Mouse (Mus musculus) forebrain, embryonic 11.5 days (tissue): Measurements from ENCODE around the gene Usb1. TPM values are rescaled to one million over a fixed set of nuclear protein-coding genes. Genes with fewer than 3 reads are reported as not detected.

Experiments used
- ATAC-seq: fragments of 200-750 bp; cut with Nextera tagmentation; replicated peaks from 2 replicates; pipeline ENCODE4 v1.8.0; 2017; ENCODE audit warnings: moderate TSS enrichment; ENCODE audit not compliant: low FRiP score
- DNase-seq: peaks from one replicate; pipeline ENCODE4 v3.0.0-alpha.2; 2017; ENCODE audit warnings: low spot score
- H3K27ac ChIP-seq: fragments of 300-500 bp; sonication (generic); 2 replicates; pipeline ENCODE4 v1.5.1; 2014; ENCODE audit warnings: low read depth, low read length
- H3K27me3 ChIP-seq: fragments of 300-500 bp; sonication (generic); 2 replicates; pipeline ENCODE4 v1.6.1; 2014; ENCODE audit warnings: mild to moderate bottlenecking, low read length, mixed read lengths; ENCODE audit not compliant: control insufficient read depth, insufficient read depth
- H3K36me3 ChIP-seq: fragments of 300-500 bp; sonication (generic); 2 replicates; pipeline ENCODE4 v1.6.1; 2014; ENCODE audit warnings: mild to moderate bottlenecking, low read length, moderate library complexity, mixed read lengths; ENCODE audit not compliant: control insufficient read depth, insufficient read depth
- H3K4me1 ChIP-seq: fragments of 300-500 bp; sonication (generic); replicated peaks from 2 replicates; pipeline ENCODE4 v1.6.1; 2014; ENCODE audit warnings: low read length, mixed read lengths; ENCODE audit not compliant: control insufficient read depth, insufficient read depth
- H3K4me2 ChIP-seq: fragments of 300-500 bp; sonication (generic); 2 replicates; pipeline ENCODE4 v1.6.1; 2014; ENCODE audit warnings: low read depth, mild to moderate bottlenecking, low read length, moderate library complexity, mixed read lengths; ENCODE audit not compliant: severe bottlenecking
- H3K4me3 ChIP-seq: fragments of 300-500 bp; sonication (generic); 2 replicates; pipeline ENCODE4 v1.5.1; 2014; ENCODE audit warnings: low read depth, low read length
- H3K9ac ChIP-seq: fragments of 300-500 bp; sonication (generic); 2 replicates; pipeline ENCODE4 v1.6.1; 2014; ENCODE audit warnings: low read length
- H3K9me3 ChIP-seq: fragments of 300-500 bp; sonication (generic); 2 replicates; pipeline ENCODE4 v1.6.1; 2016; ENCODE audit warnings: low read length, mixed read lengths; ENCODE audit not compliant: control insufficient read depth
- WGBS: fragments of 180-500 bp; shearing (Covaris S2); extraction: QIAGEN DNeasy Blood & Tissue Kit; methylation state at CpG from one replicate; pipeline ENCODE4 v1.1.7; 2014; 5-methylcytosine and 5-hydroxymethylcytosine counted together
- polyA plus RNA-seq: library from polyadenylated mRNA; unstranded; fragments of >200 nt; fragmentation: Nextera tagmentation; extraction: Ambion mirVana; gene quantifications from 2 replicates; pipeline ENCODE4 v1.2.1, GENCODE M21; 2014

Gene Usb1
- polyA plus RNA-seq, 1 experiment from 2014 or later: 43.1 TPM

GRCm38 (mm10) chr8:95387221-95387620, 55.1 kb downstream of the Usb1 start:
- Histone ChIP-seq H3K9me3 (no peaks in the 10 kb centered on the region), H3K4me2 (no peak overlapping the region), H3K4me1 (no peaks in the 10 kb centered on the region), H3K4me3 (no peak overlapping the region), H3K27me3 (no peaks in the 10 kb centered on the region), H3K9ac (no peak overlapping the region), H3K36me3 (no peaks in the 10 kb centered on the region), H3K27ac (no peak overlapping the region)
- DNase-seq (no peak), ATAC-seq (no peak)
- 88% methylated on average over 10 of the region's 10 CpGs for WGBS

DNA sequence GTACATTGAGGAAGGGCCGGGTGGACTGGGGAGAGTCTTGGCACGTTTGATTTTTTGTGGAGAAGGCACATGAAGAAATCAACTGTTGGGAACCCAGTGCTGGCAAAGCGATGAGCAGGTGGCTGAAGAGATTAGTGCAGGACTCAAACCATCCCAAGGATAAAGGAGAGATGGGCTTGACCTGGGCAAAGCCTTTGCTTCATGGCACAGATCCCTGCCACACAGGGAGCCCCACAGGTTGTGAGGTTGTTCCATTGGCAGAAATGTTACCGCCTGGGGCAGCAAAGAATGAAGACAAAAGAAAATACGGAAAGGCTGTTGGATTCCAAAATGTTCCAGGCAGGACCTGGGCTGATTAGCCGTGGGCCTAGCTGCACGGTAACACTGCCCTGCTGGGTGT, 55.9 kb downstream of the Usb1 start:
- Histone ChIP-seq H3K4me3 (no peak overlapping the region), H3K27ac (no peak overlapping the region), H3K9me3 (no peaks in the 10 kb centered on the region), H3K4me2 (no peak overlapping the region), H3K4me1 (no peaks in the 10 kb centered on the region), H3K9ac (no peak overlapping the region), H3K36me3 (no peaks in the 10 kb centered on the region), H3K27me3 (no peaks in the 10 kb centered on the region)
- 80% methylated on average over 7 of the region's 7 CpGs for WGBS
- DNase-seq (no peak), ATAC-seq (no peak)

DNA sequence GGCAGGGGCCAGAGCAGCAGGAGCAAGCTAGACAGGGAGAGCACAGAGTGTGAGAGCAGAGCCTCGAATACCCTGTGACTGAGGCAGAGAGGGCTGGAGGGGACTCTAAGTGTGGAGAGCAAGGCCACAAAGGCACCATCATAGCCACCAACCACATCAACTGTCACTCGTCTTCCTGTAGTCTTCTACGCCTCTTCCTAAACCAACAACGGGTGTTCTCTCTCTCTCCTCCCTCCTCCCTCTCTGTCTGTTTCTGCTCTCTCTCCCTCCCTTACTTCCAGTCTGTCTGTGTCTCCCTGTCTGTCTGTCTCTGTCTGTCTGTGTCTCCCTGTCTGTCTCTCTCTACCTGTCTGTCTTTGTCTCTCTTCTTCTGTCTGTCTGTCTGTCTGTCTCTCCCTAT, 58.2 kb downstream of the Usb1 start:
- Histone ChIP-seq H3K9ac (no peak overlapping the region), H3K4me3 (no peak overlapping the region), H3K9me3 (no peaks in the 10 kb centered on the region), H3K36me3 (no peaks in the 10 kb centered on the region), H3K27ac (no peak overlapping the region), H3K4me1 (no peaks in the 10 kb centered on the region), H3K4me2 (no peak overlapping the region), H3K27me3 (no peaks in the 10 kb centered on the region)
- DNase-seq (no peak), ATAC-seq (no peak)
- 77% methylated on average over 4 of the region's 4 CpGs for WGBS

- Histone ChIP-seq H3K4me2 (no peak overlapping the region), H3K4me3 (no peak overlapping the region), H3K9me3 (no peaks in the 10 kb centered on the region), H3K36me3 (no peaks in the 10 kb centered on the region), H3K4me1 (no peaks in the 10 kb centered on the region), H3K27me3 (no peaks in the 10 kb centered on the region), H3K27ac (no peak overlapping the region), H3K9ac (no peak overlapping the region)
- WGBS: 79% methylated on average over 7 of the region's 7 CpGs
- ATAC-seq: no peak
- DNase-seq: no peak
Measured at GRCm38 (mm10) chr8:95391101-95391500, 59.0 kb downstream of the Usb1 start.

DNA sequence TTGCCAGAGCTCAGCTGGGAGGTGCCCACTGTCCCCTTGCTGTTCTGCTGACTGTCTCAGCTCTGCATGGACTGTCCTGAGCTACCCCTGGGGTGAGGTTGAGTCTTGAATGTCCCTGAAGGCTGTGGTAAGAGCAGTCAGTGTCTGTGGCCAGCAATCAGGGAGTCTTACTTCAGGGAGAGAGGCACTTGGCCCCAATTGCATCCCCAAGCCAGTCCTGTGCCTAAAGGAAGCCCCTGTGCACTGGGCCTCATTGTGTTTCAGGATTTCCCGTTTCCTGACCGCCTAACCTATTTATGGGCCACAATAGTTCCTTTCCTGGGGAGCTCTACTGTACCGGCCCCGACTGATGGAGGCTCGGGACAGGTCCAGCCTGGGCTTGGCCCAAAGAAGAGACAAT, 60.5 kb downstream of the Usb1 start:
- DNase-seq: no peak
- peak overlapping the region; percentile 21; the same call in 1 of the 2 replicates for H3K27ac ChIP-seq
- no peak overlapping the region for H3K4me3 ChIP-seq
- no peaks in the 10 kb centered on the region for H3K36me3 ChIP-seq
- H3K4me2 ChIP-seq: no peak overlapping the region
- no peaks in the 10 kb centered on the region for H3K27me3 ChIP-seq
- H3K9ac ChIP-seq: no peak overlapping the region
- H3K4me1 ChIP-seq: no peaks in the 10 kb centered on the region
- 85% methylated on average over 5 of the region's 5 CpGs for WGBS
- no peak for ATAC-seq
- H3K9me3 ChIP-seq: no peaks in the 10 kb centered on the region

DNA sequence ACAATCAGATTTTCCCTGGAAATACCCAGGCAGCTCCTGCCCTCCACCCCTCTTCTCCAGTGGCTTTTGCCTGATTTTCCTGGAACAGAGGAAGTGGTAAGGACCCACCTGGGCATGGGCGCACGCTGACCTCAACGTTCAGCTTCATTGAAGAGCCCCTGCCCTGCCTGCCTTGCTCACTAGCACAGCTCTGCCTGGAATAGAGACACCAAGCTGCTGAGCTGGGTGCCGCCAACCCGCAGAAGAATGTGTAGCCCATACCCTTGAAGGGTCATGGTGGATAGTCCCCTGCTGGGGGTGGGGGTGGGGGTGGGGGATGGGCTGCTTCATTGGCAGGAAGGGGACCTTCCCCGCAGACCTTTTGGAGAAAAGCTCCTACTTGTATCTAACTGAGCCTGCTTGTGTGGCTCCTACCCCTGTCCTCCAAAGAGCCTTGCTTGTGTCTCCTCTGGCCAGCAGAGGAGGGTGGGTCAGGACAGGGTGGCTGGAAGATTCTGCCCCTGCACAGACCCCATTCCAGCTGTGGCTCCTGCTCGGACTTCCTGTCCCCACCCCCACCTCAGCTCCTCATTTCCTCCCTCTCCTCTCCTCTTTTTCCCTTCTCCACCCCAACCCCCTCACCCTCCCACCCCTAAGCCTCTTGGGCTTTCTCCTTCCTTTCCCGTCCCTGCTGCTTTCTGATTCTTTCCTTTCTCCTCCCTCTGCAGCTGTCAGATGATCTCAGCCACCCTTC, 63.3 kb downstream of the Usb1 start:
- no peak overlapping the region for H3K27ac ChIP-seq

GRCm38 (mm10) chr8:95396752-95397151, 64.7 kb downstream of the Usb1 start:
- H3K27me3 ChIP-seq: no peaks in the 10 kb centered on the region
- ATAC-seq: no peak
- no peak for DNase-seq
- no peak overlapping the region for H3K27ac ChIP-seq
- WGBS: 69% methylated on average over 11 of the region's 11 CpGs
- no peak overlapping the region for H3K4me2 ChIP-seq
- H3K9me3 ChIP-seq: no peaks in the 10 kb centered on the region
- H3K4me3 ChIP-seq: no peak overlapping the region
- H3K4me1 ChIP-seq: no peaks in the 10 kb centered on the region
- no peak overlapping the region for H3K9ac ChIP-seq
- H3K36me3 ChIP-seq: no peaks in the 10 kb centered on the region

More for the DNA sequence above, 63.3 kb downstream of the Usb1 start:
- H3K27me3 ChIP-seq: no peaks in the 10 kb centered on the region
- no peaks in the 10 kb centered on the region for H3K36me3 ChIP-seq
- no peaks in the 10 kb centered on the region for H3K9me3 ChIP-seq
- no peak overlapping the region for H3K4me2 ChIP-seq
- WGBS: 58% methylated on average over 8 of the region's 8 CpGs
- no peak overlapping the region for H3K4me3 ChIP-seq
- ATAC-seq: no peak
- H3K4me1 ChIP-seq: no peaks in the 10 kb centered on the region
- DNase-seq: no peak
- no peak overlapping the region for H3K9ac ChIP-seq

Other genes with a start within 250 kb of the Usb1 start
- 5.5 and 5.9 TPM in 2 replicates for gene Kifc3, start 129.5 kb upstream of the Usb1 start, polyA plus RNA-seq
- 0.17 and 0.33 TPM in 2 replicates for gene Cngb1, start 25.7 kb upstream of the Usb1 start, polyA plus RNA-seq
- not detected in 2 replicates for gene Tepp, start 21.7 kb upstream of the Usb1 start, polyA plus RNA-seq
- 14.6 and 15.0 TPM in 2 replicates for gene Zfp319, start 334 bp upstream of the Usb1 start, polyA plus RNA-seq
- gene Mmp15, start 20.0 kb downstream of the Usb1 start, polyA plus RNA-seq: 20.6 and 21.0 TPM in 2 replicates
- 145 and 147 TPM in 2 replicates for gene Cfap20, start 102.6 kb downstream of the Usb1 start, polyA plus RNA-seq
- gene Csnk2a2, start 157.8 kb downstream of the Usb1 start, polyA plus RNA-seq: 17.1 and 21.2 TPM in 2 replicates
- gene Ccdc113, start 201.8 kb downstream of the Usb1 start, polyA plus RNA-seq: 0.21 TPM in 1 of 2 replicates, not detected in the other
- not detected in 2 replicates for gene Prss54, start 244.1 kb downstream of the Usb1 start, polyA plus RNA-seq